Mouse (Mus musculus) midbrain, postnatal 0 days (tissue): Measurements from ENCODE around the gene Orc3. TPM values are rescaled to one million over a fixed set of nuclear protein-coding genes. Genes with fewer than 3 reads are reported as not detected.

ENCODE experiments used
- ATAC-seq: fragments of 200-750 bp; cut with Nextera tagmentation; 2 replicates; pipeline ENCODE4 v1.8.0; 2017; ENCODE audit warnings: moderate number of reproducible peaks, mild to moderate bottlenecking, moderate TSS enrichment, moderate library complexity; ENCODE audit not compliant: low FRiP score
- DNase-seq: peaks from one replicate; pipeline ENCODE4 v3.0.0-alpha.2; 2015; ENCODE audit warnings: low spot score
- H3K27ac ChIP-seq: fragments of 300-500 bp; sonication (generic); 2 replicates; pipeline ENCODE4 v1.5.1; 2014; ENCODE audit warnings: low read depth, mild to moderate bottlenecking, low read length, mixed read lengths
- H3K27me3 ChIP-seq: fragments of 300-500 bp; sonication (generic); 2 replicates; pipeline ENCODE4 v1.6.1; 2014; ENCODE audit warnings: low read length, control low read depth, mixed read lengths; ENCODE audit not compliant: insufficient read depth
- H3K36me3 ChIP-seq: fragments of 300-500 bp; sonication (generic); 2 replicates; pipeline ENCODE4 v1.6.1; 2014; ENCODE audit warnings: low read length, control low read depth, mixed read lengths; ENCODE audit not compliant: insufficient read depth
- H3K4me1 ChIP-seq: fragments of 300-500 bp; sonication (generic); 2 replicates; pipeline ENCODE4 v1.6.1; 2014; ENCODE audit warnings: mild to moderate bottlenecking, control low read depth, antibody characterized with exemption, low read length, mixed read lengths; ENCODE audit not compliant: insufficient read depth
- H3K4me2 ChIP-seq: fragments of 300-500 bp; sonication (generic); 2 replicates; pipeline ENCODE4 v1.6.1; 2014; ENCODE audit warnings: low read depth, mild to moderate bottlenecking, low read length, mixed read lengths; ENCODE audit not compliant: poor library complexity, severe bottlenecking
- H3K4me3 ChIP-seq: fragments of 300-500 bp; sonication (generic); 2 replicates; pipeline ENCODE4 v1.5.1; 2014; ENCODE audit warnings: low read depth, mild to moderate bottlenecking, low read length, moderate library complexity
- H3K9ac ChIP-seq: fragments of 300-500 bp; sonication (generic); replicated peaks from 2 replicates; pipeline ENCODE4 v1.6.1; 2014; ENCODE audit warnings: mild to moderate bottlenecking, low read length, moderate library complexity, mixed read lengths; ENCODE audit not compliant: poor library complexity, severe bottlenecking
- H3K9me3 ChIP-seq: fragments of 300-500 bp; sonication (generic); 2 replicates; pipeline ENCODE4 v1.6.1; 2016; ENCODE audit warnings: low read length, control low read depth
- CTCF ChIP-seq: IDR thresholded peaks from 2 replicates; pipeline ENCODE4 v1.5.1; 2016; ENCODE audit warnings: antibody characterized with exemption, mild to moderate bottlenecking
- WGBS: fragments of 180-500 bp; shearing (Covaris S2); extraction: QIAGEN DNeasy Blood & Tissue Kit; methylation state at CpG from one replicate; pipeline ENCODE4 v1.1.7; 2014; 5-methylcytosine and 5-hydroxymethylcytosine counted together
- polyA plus RNA-seq: library from polyadenylated mRNA; unstranded; fragments of >200 nt; fragmentation: Nextera tagmentation; extraction: Ambion mirVana; gene quantifications from 2 replicates; pipeline ENCODE4 v1.2.1, GENCODE M21; 2015
- total RNA-seq: library from RNA; depleted of rRNA; stranded (reverse); fragments of >200 nt; gene quantifications from 2 replicates; pipeline ENCODE4 v1.2.3, GENCODE M21; 2014

Orc3 gene
- total and polyA plus RNA-seq, 2 experiments from 2014 or later: 57.2 to 65.0 TPM

GRCm38 (mm10) chr4:34634129-34634528 lies 19.4 kb upstream of the Orc3 start:
- no peaks in the 10 kb centered on the region for H3K4me1 ChIP-seq
- no peak overlapping the region for H3K9ac ChIP-seq
- no peak overlapping the region for H3K4me3 ChIP-seq
- no peaks in the 10 kb centered on the region for H3K27me3 ChIP-seq
- H3K27ac ChIP-seq: no peak overlapping the region
- WGBS: 92% methylated on average over 7 of the region's 7 CpGs
- H3K4me2 ChIP-seq: no peak overlapping the region
- no peaks in the 10 kb centered on the region for H3K9me3 ChIP-seq
- H3K36me3 ChIP-seq: peaks cover 12% of the 10 kb centered on the region
- DNase-seq: no peak
- TF ChIP-seq CTCF: no peak
- no peak for ATAC-seq

GRCm38 (mm10) chr4:34629956-34630355 lies 15.2 kb upstream of the Orc3 start:
- H3K4me2 ChIP-seq: no peak overlapping the region
- DNase-seq (no peak), ATAC-seq (no peak)
- no peak overlapping the region for H3K27ac ChIP-seq
- peaks cover 26% of the 10 kb centered on the region for H3K36me3 ChIP-seq
- H3K4me3 ChIP-seq: no peak overlapping the region
- no peak overlapping the region for H3K9ac ChIP-seq
- H3K4me1 ChIP-seq: no peaks in the 10 kb centered on the region
- TF ChIP-seq CTCF: no peak
- 98% methylated on average over 1 of the region's 1 CpGs for WGBS
- no peaks in the 10 kb centered on the region for H3K9me3 ChIP-seq
- H3K27me3 ChIP-seq: no peaks in the 10 kb centered on the region

DNA sequence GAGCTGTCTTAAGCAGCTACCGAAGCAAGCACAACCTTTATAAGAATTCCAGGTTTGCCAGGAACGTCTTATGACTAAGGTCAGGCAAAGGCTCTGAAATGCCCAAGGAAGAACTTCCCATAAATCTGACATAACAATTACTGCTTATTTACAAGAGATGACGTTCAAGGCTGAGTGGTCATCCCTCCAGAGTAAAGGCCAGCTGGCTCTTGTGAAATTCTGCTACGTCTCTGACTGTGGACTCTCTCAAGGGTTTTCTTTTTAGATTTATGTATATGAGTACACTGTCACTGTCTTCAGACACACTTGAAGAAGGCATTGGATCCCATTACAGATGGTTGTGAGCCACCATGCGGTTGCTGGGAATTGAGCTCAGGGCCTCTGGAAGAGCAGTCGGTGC lies 11.7 kb upstream of the Orc3 start:
- ATAC-seq (no peak), DNase-seq (no peak)
- no peak overlapping the region for H3K4me3 ChIP-seq
- H3K9ac ChIP-seq: no peak overlapping the region
- no peak overlapping the region for H3K4me2 ChIP-seq
- TF ChIP-seq CTCF: no peak
- 93% methylated on average over 6 of the region's 6 CpGs for WGBS
- H3K27me3 ChIP-seq: no peaks in the 10 kb centered on the region
- H3K4me1 ChIP-seq: no peaks in the 10 kb centered on the region
- no peaks in the 10 kb centered on the region for H3K9me3 ChIP-seq
- H3K36me3 ChIP-seq: peaks cover 22% of the 10 kb centered on the region
- H3K27ac ChIP-seq: no peak overlapping the region

DNA sequence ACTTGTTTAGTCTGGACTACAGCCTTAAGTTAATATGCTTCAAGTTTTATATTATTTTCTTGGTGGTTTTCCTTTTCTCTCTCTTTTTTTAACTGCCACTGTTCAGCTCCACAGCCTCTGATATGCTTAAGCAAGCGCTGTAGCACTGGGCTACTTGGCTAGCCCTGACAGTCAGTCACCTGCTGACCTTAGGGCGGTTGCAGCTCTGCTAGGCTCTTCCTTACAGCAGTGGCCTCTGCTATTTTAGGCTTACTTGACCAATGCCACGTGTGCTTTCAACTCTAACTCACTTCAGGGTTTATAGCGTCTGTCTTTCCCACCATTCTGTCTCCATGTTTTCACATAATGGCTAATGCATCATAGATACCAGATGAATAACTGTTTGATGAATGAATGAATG lies 10.8 kb upstream of the Orc3 start:
- ATAC-seq (no peak), DNase-seq (no peak)
- TF ChIP-seq CTCF: no peak
- Histone ChIP-seq H3K4me3 (no peak overlapping the region), H3K27me3 (no peaks in the 10 kb centered on the region), H3K4me2 (no peak overlapping the region), H3K36me3 (peaks cover 18% of the 10 kb centered on the region), H3K4me1 (no peaks in the 10 kb centered on the region), H3K9me3 (no peaks in the 10 kb centered on the region), H3K9ac (no peak overlapping the region), H3K27ac (no peak overlapping the region)
- 89% methylated on average over 4 of the region's 4 CpGs for WGBS

- peaks cover 13% of the 10 kb centered on the region for H3K4me1 ChIP-seq
- 51% methylated on average over 8 of the region's 8 CpGs for WGBS
- peak overlapping the region; percentile 82 for H3K4me2 ChIP-seq
- peak overlapping the region; percentile 67 for H3K4me3 ChIP-seq
- no peak for DNase-seq
- H3K27me3 ChIP-seq: no peaks in the 10 kb centered on the region
- ATAC-seq: no peak
- H3K9me3 ChIP-seq: no peaks in the 10 kb centered on the region
- H3K9ac ChIP-seq: peak overlapping the region; percentile 71
- no peaks in the 10 kb centered on the region for H3K36me3 ChIP-seq
- no peak for TF ChIP-seq CTCF
- no peak overlapping the region; the same call in 1 of the 2 replicates for H3K27ac ChIP-seq
These were observed 1.4 kb upstream of the Orc3 start for GRCm38 (mm10) chr4:34616146-34616545.

DNA sequence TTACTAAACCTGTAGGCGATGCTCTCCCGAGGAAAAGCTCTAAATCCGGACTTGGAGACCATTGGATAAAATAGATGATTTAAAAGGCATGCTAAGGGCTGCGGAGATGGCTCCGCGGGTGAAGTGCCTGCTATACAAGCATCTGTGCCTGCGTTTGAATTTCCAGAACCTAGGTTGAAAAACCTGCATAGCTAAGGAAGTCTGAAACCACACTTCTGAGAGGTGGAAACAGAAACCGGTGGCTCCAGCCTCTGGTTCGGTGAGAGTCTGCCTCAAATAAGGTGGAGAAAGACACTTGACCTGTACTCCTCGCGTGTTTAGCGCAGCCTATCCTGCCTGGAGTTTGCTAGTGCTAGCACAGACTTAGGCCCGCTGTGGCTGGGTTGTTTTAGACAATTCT lies 559 bp upstream of the Orc3 start:
- H3K27ac ChIP-seq: peak overlapping the region; percentile 88
- peaks cover 13% of the 10 kb centered on the region for H3K4me1 ChIP-seq
- peak overlapping the region; percentile 82 for H3K4me2 ChIP-seq
- DNase-seq: peak; percentile 12
- no peaks in the 10 kb centered on the region for H3K9me3 ChIP-seq
- no peak for TF ChIP-seq CTCF
- peak overlapping the region; percentile 71 for H3K9ac ChIP-seq
- WGBS: 2% methylated on average over 13 of the region's 13 CpGs
- no peaks in the 10 kb centered on the region for H3K36me3 ChIP-seq
- ATAC-seq: peak; percentile 38; the same call in 1 of the 2 replicates
- no peaks in the 10 kb centered on the region for H3K27me3 ChIP-seq
- H3K4me3 ChIP-seq: peak overlapping the region; percentile 67
